Comparison of ENCODE assay signal across 8 mouse cellular contexts in the genomic region with DNA sequence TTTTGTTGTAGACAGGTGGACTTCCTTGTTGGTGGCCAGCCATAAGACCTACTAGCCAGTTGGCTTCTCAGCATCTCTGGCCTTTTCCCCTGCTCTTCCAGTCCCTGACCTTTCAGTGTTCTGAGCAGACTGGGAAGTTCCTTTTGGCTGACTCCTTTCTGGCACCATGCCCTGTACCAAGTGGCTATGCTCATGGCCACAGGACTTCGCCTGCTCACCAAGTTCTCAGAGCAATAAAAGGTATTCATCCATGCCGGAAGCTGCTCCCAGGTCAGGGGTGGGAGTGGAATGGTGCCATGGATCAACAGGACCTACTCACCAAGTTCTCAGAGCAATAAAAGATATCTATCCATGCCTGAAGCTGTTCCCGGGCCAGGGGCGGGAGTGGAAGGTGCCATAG. TPM values are rescaled to one million over a fixed set of nuclear protein-coding genes. Genes with fewer than 3 reads are reported as not detected.
DNase-seq lines count a peak whose midpoint lies in the region; ATAC-seq lines count a peak whose summit lies in the region.

No protein-coding gene starts in this region.

- H3K27ac ChIP-seq in embryonic facial prominence, embryonic 13.5 days, result no peak overlapping the region
- H3K27ac ChIP-seq in heart, embryonic 16.5 days (ENCODE audit: low read length), result 0 out of 2 replicates have a peak overlapping the region, but pooled peaks have one; percentile 7
- H3K27ac ChIP-seq in midbrain, embryonic 13.5 days, result no peak overlapping the region

- no peak for ATAC-seq in megakaryocyte, adult 5-6 weeks (ENCODE audit: poor library complexity, severe bottlenecking)
- ATAC-seq in embryonic facial prominence, embryonic 13.5 days (ENCODE audit: insufficient number of reproducible peaks, insufficient read depth, low FRiP score, low TSS enrichment, low read depth), result no peak
- no peak for ATAC-seq in heart, embryonic 16.5 days (replicated peaks; ENCODE audit: extremely low read depth, insufficient read depth, low FRiP score)
- no peak for ATAC-seq in midbrain, embryonic 13.5 days

- peak overlapping the region; percentile 91 for H3K9ac ChIP-seq in embryonic facial prominence, embryonic 13.5 days
- peak overlapping the region; percentile 96 for H3K9ac ChIP-seq in heart, embryonic 16.5 days (ENCODE audit: low read length)
- H3K9ac ChIP-seq in midbrain, embryonic 13.5 days (replicated peaks), result peak overlapping the region; percentile 87

- peaks cover 43% of the 10 kb centered on the region for H3K4me1 ChIP-seq in megakaryocyte, embryonic 14.5 days
- peaks cover 45% of the 10 kb centered on the region for H3K4me1 ChIP-seq in embryonic facial prominence, embryonic 13.5 days
- H3K4me1 ChIP-seq in heart, embryonic 16.5 days (ENCODE audit: control insufficient read depth, insufficient read depth, low read length), result peaks cover 15% of the 10 kb centered on the region
- peaks cover 39% of the 10 kb centered on the region for H3K4me1 ChIP-seq in midbrain, embryonic 13.5 days (replicated peaks)

- peak overlapping the region; percentile 93 for H3K4me3 ChIP-seq in megakaryocyte, embryonic 14.5 days (replicated peaks)
- peak overlapping the region; percentile 86 for H3K4me3 ChIP-seq in embryonic facial prominence, embryonic 13.5 days
- H3K4me3 ChIP-seq in heart, embryonic 16.5 days (ENCODE audit: low read length), result peak overlapping the region; percentile 85
- peak overlapping the region; percentile 88 for H3K4me3 ChIP-seq in midbrain, embryonic 13.5 days (replicated peaks)

- no peaks in the 10 kb centered on the region for H3K27me3 ChIP-seq in megakaryocyte, embryonic 14.5 days (replicated peaks)
- H3K27me3 ChIP-seq in embryonic facial prominence, embryonic 13.5 days, result no peaks in the 10 kb centered on the region
- H3K27me3 ChIP-seq in heart, embryonic 16.5 days (ENCODE audit: control insufficient read depth, insufficient read depth, low read length), result no peaks in the 10 kb centered on the region
- no peaks in the 10 kb centered on the region for H3K27me3 ChIP-seq in midbrain, embryonic 13.5 days

- no peaks in the 10 kb centered on the region for H3K9me3 ChIP-seq in megakaryocyte, embryonic 14.5 days
- no peaks in the 10 kb centered on the region for H3K9me3 ChIP-seq in embryonic facial prominence, embryonic 13.5 days
- H3K9me3 ChIP-seq in heart, embryonic 16.5 days (replicated peaks; ENCODE audit: control insufficient read depth, low read length), result no peaks in the 10 kb centered on the region
- H3K9me3 ChIP-seq in midbrain, embryonic 13.5 days, result no peaks in the 10 kb centered on the region

- WGBS in embryonic facial prominence, embryonic 13.5 days, result 89% methylated on average over 4 of the region's 4 CpGs
- WGBS in heart, embryonic 16.5 days, result 59% methylated on average over 4 of the region's 4 CpGs
- 94% methylated on average over 4 of the region's 4 CpGs for WGBS in midbrain, embryonic 13.5 days

- peak; percentile 91 to 95 for DNase-seq in kidney, postnatal 25 days
- DNase-seq in spleen, adult 12 weeks (ENCODE audit: low spot score), result no peak
- no peak for DNase-seq in spleen, postnatal 14 days (ENCODE audit: low spot score in 2 of 2)

- H3K36me3 ChIP-seq in megakaryocyte, embryonic 14.5 days (replicated peaks; ENCODE audit: low read length), result peaks cover 66% of the 10 kb centered on the region
- H3K36me3 ChIP-seq in embryonic facial prominence, embryonic 13.5 days, result peaks cover 40% of the 10 kb centered on the region
- H3K36me3 ChIP-seq in heart, embryonic 16.5 days (ENCODE audit: control insufficient read depth, insufficient read depth), result peaks cover 28% of the 10 kb centered on the region
- peaks cover 50% of the 10 kb centered on the region for H3K36me3 ChIP-seq in midbrain, embryonic 13.5 days

- peak overlapping the region; percentile 99 for H3K4me2 ChIP-seq in embryonic facial prominence, embryonic 13.5 days
- peak overlapping the region; percentile 89 for H3K4me2 ChIP-seq in heart, embryonic 16.5 days (ENCODE audit: low read depth, low read length)
- H3K4me2 ChIP-seq in midbrain, embryonic 13.5 days (replicated peaks), result peak overlapping the region; percentile 100

RNA-seq across cellular contexts. Expression of gene Bricd5, which starts 1.2 kb away (rescaled TPM):
- not detected in 2 replicates for polyA plus RNA-seq in megakaryocyte, embryonic 14.5 days (2012; ENCODE audit: insufficient read depth, low replicate concordance)
- total RNA-seq in megakaryocyte, adult 5-6 weeks (2015), result 0.75 TPM in 1 of 2 replicates, not detected in the other
- 0.26 TPM in 1 of 2 replicates, not detected in the other for total RNA-seq in megakaryocyte, adult 5-6 weeks (2017)
- polyA plus RNA-seq in embryonic facial prominence, embryonic 13.5 days (2015; fragmentation: Nextera tagmentation; extraction: Ambion mirVana), result not detected in 2 replicates
- 0.21 and 0.25 TPM in 2 replicates for polyA plus RNA-seq in heart, embryonic 16.5 days (2015; fragmentation: Nextera tagmentation; extraction: Ambion mirVana)
- polyA plus RNA-seq in midbrain, embryonic 13.5 days (2015; fragmentation: Nextera tagmentation; extraction: Ambion mirVana), result not detected in 2 replicates

RNA-seq across cellular contexts. Expression of gene Pgp, which starts 2.3 kb away (rescaled TPM):
- 48.8 and 102 TPM in 2 replicates for polyA plus RNA-seq in megakaryocyte, embryonic 14.5 days (2012; ENCODE audit: insufficient read depth, low replicate concordance)
- total RNA-seq in megakaryocyte, adult 5-6 weeks (2015), result 20.7 and 25.5 TPM in 2 replicates
- 14.5 and 14.6 TPM in 2 replicates for total RNA-seq in megakaryocyte, adult 5-6 weeks (2017)
- polyA plus RNA-seq in embryonic facial prominence, embryonic 13.5 days (2015; fragmentation: Nextera tagmentation; extraction: Ambion mirVana), result 47.4 and 48.7 TPM in 2 replicates
- 71.1 and 76.0 TPM in 2 replicates for polyA plus RNA-seq in heart, embryonic 16.5 days (2015; fragmentation: Nextera tagmentation; extraction: Ambion mirVana)
- polyA plus RNA-seq in midbrain, embryonic 13.5 days (2015; fragmentation: Nextera tagmentation; extraction: Ambion mirVana), result 48.3 and 54.9 TPM in 2 replicates

RNA-seq across cellular contexts. Expression of gene E4f1, which starts 2.4 kb away (rescaled TPM):
- polyA plus RNA-seq in megakaryocyte, embryonic 14.5 days (2012; ENCODE audit: insufficient read depth, low replicate concordance), result 9.7 and 18.7 TPM in 2 replicates
- total RNA-seq in megakaryocyte, adult 5-6 weeks (2015), result 20.7 and 27.5 TPM in 2 replicates
- 14.2 and 14.5 TPM in 2 replicates for total RNA-seq in megakaryocyte, adult 5-6 weeks (2017)
- polyA plus RNA-seq in embryonic facial prominence, embryonic 13.5 days (2015; fragmentation: Nextera tagmentation; extraction: Ambion mirVana), result 44.4 and 46.4 TPM in 2 replicates
- polyA plus RNA-seq in heart, embryonic 16.5 days (2015; fragmentation: Nextera tagmentation; extraction: Ambion mirVana), result 27.7 and 28.8 TPM in 2 replicates
- 44.0 and 45.1 TPM in 2 replicates for polyA plus RNA-seq in midbrain, embryonic 13.5 days (2015; fragmentation: Nextera tagmentation; extraction: Ambion mirVana)

RNA-seq across cellular contexts. Expression of gene Mlst8, which starts 6.4 kb away (rescaled TPM):
- polyA plus RNA-seq in megakaryocyte, embryonic 14.5 days (2012; ENCODE audit: insufficient read depth, low replicate concordance), result 2.3 and 3.7 TPM in 2 replicates
- total RNA-seq in megakaryocyte, adult 5-6 weeks (2015), result 12.5 and 14.6 TPM in 2 replicates
- total RNA-seq in megakaryocyte, adult 5-6 weeks (2017), result 42.3 and 43.2 TPM in 2 replicates
- 32.5 and 33.2 TPM in 2 replicates for polyA plus RNA-seq in embryonic facial prominence, embryonic 13.5 days (2015; fragmentation: Nextera tagmentation; extraction: Ambion mirVana)
- polyA plus RNA-seq in heart, embryonic 16.5 days (2015; fragmentation: Nextera tagmentation; extraction: Ambion mirVana), result 18.7 and 19.5 TPM in 2 replicates
- 38.6 and 41.4 TPM in 2 replicates for polyA plus RNA-seq in midbrain, embryonic 13.5 days (2015; fragmentation: Nextera tagmentation; extraction: Ambion mirVana)

RNA-seq across cellular contexts. Expression of gene Caskin1, which starts 15.9 kb away (rescaled TPM):
- polyA plus RNA-seq in megakaryocyte, embryonic 14.5 days (2012; ENCODE audit: insufficient read depth, low replicate concordance), result not detected in 2 replicates
- total RNA-seq in megakaryocyte, adult 5-6 weeks (2015), result not detected in 2 replicates
- not detected in 2 replicates for total RNA-seq in megakaryocyte, adult 5-6 weeks (2017)
- 3.5 and 5.4 TPM in 2 replicates for polyA plus RNA-seq in embryonic facial prominence, embryonic 13.5 days (2015; fragmentation: Nextera tagmentation; extraction: Ambion mirVana)
- polyA plus RNA-seq in heart, embryonic 16.5 days (2015; fragmentation: Nextera tagmentation; extraction: Ambion mirVana), result 0.24 and 0.52 TPM in 2 replicates
- 24.7 and 29.1 TPM in 2 replicates for polyA plus RNA-seq in midbrain, embryonic 13.5 days (2015; fragmentation: Nextera tagmentation; extraction: Ambion mirVana)

Comparison
In these comparisons a context has a peak if more than half of its experiments do, and no peak if none do; other contexts are left out.
1. DNase-seq: peak in kidney, postnatal 25 days (2 of 2); none in spleen, adult 12 weeks (single experiment) and spleen, postnatal 14 days (0 of 2).
2. Peak in every context shown above with its lines, with median percentiles within 50 percentile points of each other: H3K4me3 ChIP-seq, H3K4me2 ChIP-seq and H3K9ac ChIP-seq.